Mouse (Mus musculus) hindbrain, embryonic 10.5 days (tissue): ENCODE data around the gene Fam162b. TPM values are rescaled to one million over a fixed set of nuclear protein-coding genes. Genes with fewer than 3 reads are reported as not detected.
A peak's percentile ranks its signal among the peaks of the same experiment; 100 is the strongest.

Experiments
- DNase-seq: peaks from one replicate; pipeline ENCODE4 v3.0.0-alpha.2; 2017; ENCODE audit warnings: low spot score
- H3K27ac ChIP-seq: fragments of 300-500 bp; sonication (generic); 2 replicates; pipeline ENCODE4 v1.5.1; 2016; ENCODE audit warnings: mild to moderate bottlenecking, moderate library complexity
- H3K27me3 ChIP-seq: fragments of 300-500 bp; sonication (generic); 2 replicates; pipeline ENCODE4 v1.6.1; 2016; ENCODE audit warnings: mild to moderate bottlenecking; ENCODE audit not compliant: poor library complexity, insufficient read depth, severe bottlenecking
- H3K36me3 ChIP-seq: fragments of 300-500 bp; sonication (generic); 2 replicates; pipeline ENCODE4 v1.6.1; 2016; ENCODE audit warnings: mild to moderate bottlenecking, moderate library complexity
- H3K4me1 ChIP-seq: fragments of 300-500 bp; sonication (generic); replicated peaks from 2 replicates; pipeline ENCODE4 v1.6.1; 2016; ENCODE audit warnings: mild to moderate bottlenecking
- H3K4me3 ChIP-seq: fragments of 300-500 bp; sonication (generic); 2 replicates; pipeline ENCODE4 v1.5.1; 2016; ENCODE audit warnings: mild to moderate bottlenecking, moderate library complexity
- H3K9me3 ChIP-seq: fragments of 300-500 bp; sonication (generic); 2 replicates; pipeline ENCODE4 v1.6.1; 2016; ENCODE audit warnings: mild to moderate bottlenecking, moderate library complexity
- WGBS: fragments of 180-500 bp; shearing (Covaris S2); methylation state at CpG from one replicate; pipeline ENCODE4 v1.1.7; 2016; 5-methylcytosine and 5-hydroxymethylcytosine counted together
- polyA plus RNA-seq: library from polyadenylated mRNA; unstranded; fragments of >200 nt; fragmentation: Nextera tagmentation; extraction: Ambion mirVana; gene quantifications from 2 replicates; pipeline ENCODE4 v1.2.1, GENCODE M21; 2016

Fam162b gene
- polyA plus RNA-seq, 1 experiment from 2014 or later: 4.9 TPM

DNA sequence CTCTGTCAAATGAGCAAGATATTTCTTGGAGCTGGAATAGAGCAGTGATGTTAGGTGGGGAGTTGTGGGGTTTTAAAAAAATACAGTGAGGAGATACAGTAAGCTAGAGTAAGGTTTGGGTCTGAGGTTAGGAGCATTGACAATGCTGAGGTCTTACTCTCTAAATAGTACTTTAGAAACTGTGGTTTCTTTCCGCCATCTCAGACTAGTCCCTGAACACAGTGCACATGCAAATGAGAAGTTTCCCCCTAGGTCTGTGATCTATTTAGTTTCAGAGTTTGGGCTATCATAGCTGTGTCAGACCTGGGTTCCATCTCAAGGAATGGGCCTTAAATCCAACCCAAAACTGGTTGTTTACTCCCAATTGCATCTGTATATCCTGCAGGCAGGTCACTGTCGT, 1.3 kb upstream of the Fam162b start:
- 87% methylated on average over 2 of the region's 2 CpGs for WGBS
- H3K27ac ChIP-seq: no peak overlapping the region
- no peaks in the 10 kb centered on the region for H3K9me3 ChIP-seq
- peaks cover 7% of the 10 kb centered on the region for H3K4me1 ChIP-seq
- H3K36me3 ChIP-seq: no peaks in the 10 kb centered on the region
- H3K27me3 ChIP-seq: peaks cover 25% of the 10 kb centered on the region; the same call in 1 of the 2 replicates
- no peak for DNase-seq
- H3K4me3 ChIP-seq: no peak overlapping the region

DNA sequence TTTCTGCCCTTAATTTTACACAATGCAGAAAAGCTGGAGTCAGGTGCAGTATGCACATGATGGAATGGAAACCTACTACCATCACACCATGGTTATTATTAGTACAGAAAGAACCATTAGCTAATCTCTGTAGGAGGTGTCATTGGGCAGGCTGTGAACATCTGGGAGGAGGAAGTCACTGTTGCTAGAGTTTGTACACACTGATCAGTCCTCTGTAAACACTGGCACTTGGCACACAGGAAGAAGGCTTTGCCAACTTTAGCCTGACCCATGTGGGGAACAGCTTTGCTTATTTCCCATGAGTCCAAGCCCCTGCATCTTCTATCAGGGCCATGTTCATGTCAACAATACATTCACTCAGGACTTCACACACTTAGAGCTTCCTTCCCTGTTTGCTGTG, 5.4 kb downstream of the Fam162b start:
- no peaks in the 10 kb centered on the region for H3K9me3 ChIP-seq
- no peak overlapping the region for H3K4me3 ChIP-seq
- H3K27me3 ChIP-seq: peaks cover 10% of the 10 kb centered on the region; the same call in 1 of the 2 replicates
- no peak for DNase-seq
- no peaks in the 10 kb centered on the region for H3K36me3 ChIP-seq
- H3K27ac ChIP-seq: no peak overlapping the region
- H3K4me1 ChIP-seq: peaks cover 2% of the 10 kb centered on the region

DNA sequence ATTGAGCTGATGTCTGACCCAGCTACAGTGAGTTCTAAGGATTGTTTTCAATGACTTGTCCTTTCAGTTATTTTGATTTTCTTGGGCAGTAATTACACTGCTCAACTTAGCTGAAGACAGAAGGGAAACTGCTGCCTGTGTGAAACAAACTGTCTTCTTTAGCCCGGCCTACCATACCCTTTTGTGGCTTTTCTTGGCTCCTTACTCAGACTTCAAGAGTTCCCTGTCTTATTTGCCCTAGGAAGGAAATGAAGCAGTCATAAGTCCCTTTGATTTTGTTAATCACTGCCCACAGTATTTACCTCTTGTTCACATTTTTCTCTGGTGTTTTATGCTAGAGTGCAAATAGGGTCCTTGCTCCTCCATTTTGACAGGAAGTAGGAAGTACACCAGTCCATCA, 5.9 kb downstream of the Fam162b start:
- no peak for DNase-seq
- H3K27ac ChIP-seq: no peak overlapping the region
- H3K4me3 ChIP-seq: no peak overlapping the region
- 89% methylated on average over 1 of the region's 1 CpGs for WGBS
- peaks cover 5% of the 10 kb centered on the region; the same call in 1 of the 2 replicates for H3K27me3 ChIP-seq
- H3K9me3 ChIP-seq: no peaks in the 10 kb centered on the region
- no peaks in the 10 kb centered on the region for H3K4me1 ChIP-seq
- H3K36me3 ChIP-seq: no peaks in the 10 kb centered on the region

DNA sequence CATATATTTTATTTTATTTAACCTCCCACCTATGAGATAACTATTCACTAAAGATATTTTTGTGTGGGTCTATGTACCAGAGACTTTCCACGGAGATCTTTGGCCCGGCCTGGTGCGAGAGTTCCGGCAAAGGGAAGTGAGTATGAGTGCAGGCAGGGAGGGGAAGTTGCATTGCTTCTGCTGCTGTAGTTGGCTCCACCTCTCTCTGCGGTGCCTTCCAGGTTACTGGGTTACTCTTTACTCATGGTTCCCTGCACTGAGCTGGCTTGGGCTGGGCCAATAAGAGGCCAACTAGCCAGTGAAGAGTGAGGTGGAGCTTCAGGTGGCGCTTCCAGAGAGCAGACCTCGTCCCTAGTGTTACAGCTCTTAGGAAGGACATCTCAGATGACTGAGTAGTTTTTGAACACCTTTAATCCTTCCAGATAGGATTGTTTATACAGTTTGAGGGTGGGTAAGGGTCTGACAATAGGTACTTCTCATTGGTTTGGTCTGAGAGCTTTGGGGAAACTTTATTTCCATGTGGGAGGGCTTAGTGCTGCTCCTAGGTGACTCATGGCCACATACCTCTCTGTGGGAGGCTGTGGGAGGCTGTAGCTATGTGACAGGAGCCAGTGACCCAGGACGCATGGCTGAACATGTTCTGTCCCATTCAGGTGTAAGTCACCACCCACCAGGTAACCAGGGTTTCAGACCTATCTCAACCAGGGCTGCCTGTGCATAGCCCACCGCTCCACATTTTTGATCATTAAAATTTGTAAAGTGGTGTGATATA, 18.9 kb downstream of the Fam162b start:
- H3K4me1 ChIP-seq: no peaks in the 10 kb centered on the region
- no peaks in the 10 kb centered on the region for H3K36me3 ChIP-seq
- no peaks in the 10 kb centered on the region for H3K9me3 ChIP-seq
- no peak overlapping the region for H3K4me3 ChIP-seq
- WGBS: 79% methylated on average over 9 of the region's 9 CpGs
- DNase-seq: no peak
- H3K27me3 ChIP-seq: no peaks in the 10 kb centered on the region
- H3K27ac ChIP-seq: no peak overlapping the region

DNA sequence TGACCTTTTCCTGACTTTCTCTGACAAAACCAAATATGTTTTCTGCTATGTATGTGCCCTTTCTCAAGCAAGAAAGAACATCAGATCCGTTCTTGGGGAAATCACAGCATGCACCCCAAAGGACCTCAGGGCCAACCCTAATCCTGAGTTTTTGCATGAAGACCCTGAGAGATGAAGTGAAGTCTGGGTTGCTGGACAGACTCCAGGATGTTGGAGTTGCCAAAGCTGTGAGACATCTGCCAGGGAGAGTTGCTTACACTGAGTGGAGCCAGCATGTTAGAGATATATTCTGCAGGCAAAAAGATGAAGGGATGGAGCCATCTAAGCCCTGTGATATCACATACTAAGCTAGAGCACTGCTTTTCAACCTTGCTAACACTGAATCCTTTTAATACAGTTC, 34.3 kb downstream of the Fam162b start:
- Histone ChIP-seq H3K36me3 (no peaks in the 10 kb centered on the region), H3K9me3 (no peaks in the 10 kb centered on the region), H3K4me1 (0 out of 2 replicates have a peak, but pooled peaks cover 2% of the 10 kb centered on the region), H3K4me3 (no peak overlapping the region), H3K27me3 (no peaks in the 10 kb centered on the region), H3K27ac (no peak overlapping the region)
- WGBS: 74% methylated on average over 1 of the region's 1 CpGs
- no peak for DNase-seq

DNA sequence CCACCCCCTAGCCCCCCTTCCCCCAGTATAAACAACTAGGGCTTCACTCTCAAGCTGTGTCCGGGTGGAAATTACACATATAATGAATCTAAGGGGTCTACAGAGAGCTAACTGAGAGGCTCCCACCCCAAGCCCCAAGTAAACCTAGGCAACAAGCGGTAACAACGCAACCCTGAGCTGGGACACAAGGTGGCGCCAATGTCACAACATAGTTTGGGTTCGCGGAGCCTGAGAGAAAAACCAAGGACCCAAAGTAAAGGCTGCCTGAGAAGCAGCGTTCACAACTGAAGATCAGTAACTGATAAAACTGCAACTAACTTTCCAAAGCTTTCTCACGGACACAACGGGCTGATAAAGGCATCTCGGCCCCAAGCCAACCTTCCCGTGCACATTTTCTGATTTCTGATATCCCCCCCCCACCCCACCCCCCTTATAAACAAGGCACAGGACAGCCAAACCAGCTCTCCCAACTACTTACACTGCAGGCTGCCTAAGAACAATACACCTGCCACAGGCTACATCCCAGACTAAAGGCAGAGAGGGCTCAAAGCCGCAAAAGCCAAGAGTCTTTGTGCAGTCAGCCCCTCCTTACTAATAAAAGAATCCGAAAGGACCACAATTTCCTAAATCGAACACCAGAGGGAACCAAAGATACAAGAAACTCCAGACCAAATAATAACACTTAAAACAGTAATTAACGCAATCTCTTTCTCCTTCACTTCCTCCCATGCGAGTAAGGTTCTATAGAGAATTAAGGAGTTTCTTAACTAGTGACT, 36.8 kb downstream of the Fam162b start:
- no peaks in the 10 kb centered on the region for H3K9me3 ChIP-seq
- H3K4me3 ChIP-seq: peak overlapping the region; percentile 61
- no peaks in the 10 kb centered on the region for H3K36me3 ChIP-seq
- peak overlapping the region; percentile 90 for H3K27ac ChIP-seq
- H3K4me1 ChIP-seq: 0 out of 2 replicates have a peak, but pooled peaks cover 2% of the 10 kb centered on the region
- H3K27me3 ChIP-seq: no peaks in the 10 kb centered on the region
- DNase-seq: peak; percentile 84
- WGBS: 2% methylated on average over 16 of the region's 16 CpGs

Other genes starting within 250 kb of the Fam162b start
- gene Gm49339, start 109.9 kb downstream of the Fam162b start, polyA plus RNA-seq: not detected in 2 replicates
- not detected in 2 replicates for gene Lilr4b, start 109.9 kb downstream of the Fam162b start, polyA plus RNA-seq
- 0.58 and 1.4 TPM in 2 replicates for gene Lilrb4a, start 99.6 kb downstream of the Fam162b start, polyA plus RNA-seq
- not detected in 2 replicates for gene Gprc6a, start 40.9 kb upstream of the Fam162b start, polyA plus RNA-seq
- not detected in 2 replicates for gene Rfx6, start 87.2 kb upstream of the Fam162b start, polyA plus RNA-seq